Mouse (Mus musculus): ENCODE measurements at regions not wholly inside any gene's neighbourhood (a gene's known extent, or its start where the extent isn't known, plus 50 kb on each side); places are given as distances from the start of the nearest gene placed in this dataset.

DNA sequence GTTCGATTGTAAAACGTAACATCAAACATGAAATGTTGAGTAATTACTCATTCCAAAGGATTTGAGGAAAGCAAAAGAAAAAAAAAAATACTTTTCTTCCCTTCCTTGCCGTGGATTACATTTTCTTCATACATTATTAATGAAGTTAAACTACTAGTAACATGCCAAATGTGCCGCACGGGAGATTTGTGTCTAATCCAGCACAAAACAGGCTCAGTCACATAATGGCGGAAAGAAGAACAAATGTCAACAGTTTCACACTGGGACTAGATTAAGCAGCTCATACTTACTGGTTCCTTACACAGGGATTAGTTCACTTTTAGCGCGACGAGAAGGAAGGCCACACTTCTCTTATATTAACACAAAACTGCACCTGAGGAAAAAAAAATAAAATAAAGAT, 94.9 kb upstream of the Pitx2 start:
- Histone ChIP-seq H3K4me1 (ENCODE audit: control insufficient read depth, insufficient read depth, low read length) (no peaks in the 10 kb centered on the region), H3K9me3 (ENCODE audit: control insufficient read depth, low read length) (no peaks in the 10 kb centered on the region), H3K27ac (replicated peaks; ENCODE audit: low read depth, low read length) (no peak overlapping the region), H3K9ac (ENCODE audit: low read depth, low read length, severe bottlenecking) (no peak overlapping the region), H3K36me3 (ENCODE audit: control insufficient read depth, insufficient read depth, low read length) (no peaks in the 10 kb centered on the region), H3K4me3 (replicated peaks; ENCODE audit: low read length) (no peak overlapping the region), H3K4me2 (replicated peaks; ENCODE audit: low read depth, low read length, severe bottlenecking) (no peak overlapping the region), H3K27me3 (ENCODE audit: control insufficient read depth, insufficient read depth, low read length) (no peaks in the 10 kb centered on the region)
- DNase-seq (ENCODE audit: low spot score) (no peak), ATAC-seq (ENCODE audit: low FRiP score, low read depth) (no peak)
- WGBS = 78% methylated on average over 9 of the region's 9 CpGs
- no peak for TF ChIP-seq POLR2A (IDR thresholded peaks at IDR 0.05; ENCODE audit: borderline replicate concordance, extremely low read depth, insufficient read depth, insufficient read length)

DNA sequence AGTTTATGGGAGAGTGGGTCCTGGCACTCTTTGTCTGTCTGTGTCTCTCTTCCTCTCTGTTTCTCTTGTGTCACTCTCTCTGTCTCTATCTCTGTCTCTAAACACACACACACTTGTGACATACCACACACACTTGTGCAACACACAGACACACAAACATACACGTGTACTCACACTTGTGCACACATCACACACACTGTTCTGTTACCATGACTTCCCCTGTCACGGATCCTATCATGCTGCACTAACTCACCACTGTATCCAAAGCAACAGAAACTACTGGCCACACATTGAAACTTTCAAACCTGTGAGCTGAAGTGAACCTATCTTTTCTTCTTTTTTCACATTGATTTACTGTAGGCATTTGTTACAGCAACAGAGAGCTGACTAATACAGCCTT, 93.5 kb upstream of the Pitx2 start:
- no peak overlapping the region for H3K4me3 ChIP-seq (replicated peaks; ENCODE audit: low read length)
- H3K27ac ChIP-seq (replicated peaks; ENCODE audit: low read depth, low read length) = no peak overlapping the region
- H3K4me2 ChIP-seq (replicated peaks; ENCODE audit: low read depth, low read length, severe bottlenecking) = no peak overlapping the region
- H3K27me3 ChIP-seq (ENCODE audit: control insufficient read depth, insufficient read depth, low read length) = no peaks in the 10 kb centered on the region
- ATAC-seq (ENCODE audit: low FRiP score, low read depth) (no peak), DNase-seq (ENCODE audit: low spot score) (no peak)
- TF ChIP-seq POLR2A (IDR thresholded peaks at IDR 0.05; ENCODE audit: borderline replicate concordance, extremely low read depth, insufficient read depth, insufficient read length) = no peak
- H3K9me3 ChIP-seq (ENCODE audit: control insufficient read depth, low read length) = no peaks in the 10 kb centered on the region
- H3K4me1 ChIP-seq (ENCODE audit: control insufficient read depth, insufficient read depth, low read length) = no peaks in the 10 kb centered on the region
- H3K9ac ChIP-seq (ENCODE audit: low read depth, low read length, severe bottlenecking) = no peak overlapping the region
- 82% methylated on average over 2 of the region's 2 CpGs for WGBS
- no peaks in the 10 kb centered on the region for H3K36me3 ChIP-seq (ENCODE audit: control insufficient read depth, insufficient read depth, low read length)

DNA sequence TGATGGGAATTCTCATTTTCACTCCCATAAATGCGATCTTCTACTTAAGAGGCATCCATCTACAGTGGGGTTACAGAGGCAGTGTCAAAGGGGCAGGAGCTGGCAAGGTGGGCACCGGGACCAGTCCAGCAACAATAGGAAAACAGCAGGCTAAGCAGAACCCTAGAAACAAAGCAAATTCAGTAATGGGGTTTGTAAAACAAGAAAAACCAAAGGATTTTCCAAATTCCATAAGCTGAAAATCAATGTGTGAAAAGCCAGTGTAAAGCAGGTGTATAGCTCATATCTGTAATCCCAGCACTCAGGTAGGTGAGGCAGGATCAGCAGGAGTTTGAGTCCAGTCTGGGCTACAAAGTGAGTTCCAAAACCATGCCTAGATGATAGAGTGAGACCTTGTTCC, 69.2 kb upstream of the Pitx2 start:
- Histone ChIP-seq H3K4me2 (replicated peaks; ENCODE audit: low read depth, low read length, severe bottlenecking) (no peak overlapping the region), H3K4me1 (ENCODE audit: control insufficient read depth, insufficient read depth, low read length) (no peaks in the 10 kb centered on the region)
- TF ChIP-seq POLR2A (IDR thresholded peaks at IDR 0.05; ENCODE audit: borderline replicate concordance, extremely low read depth, insufficient read depth, insufficient read length) = no peak

DNA sequence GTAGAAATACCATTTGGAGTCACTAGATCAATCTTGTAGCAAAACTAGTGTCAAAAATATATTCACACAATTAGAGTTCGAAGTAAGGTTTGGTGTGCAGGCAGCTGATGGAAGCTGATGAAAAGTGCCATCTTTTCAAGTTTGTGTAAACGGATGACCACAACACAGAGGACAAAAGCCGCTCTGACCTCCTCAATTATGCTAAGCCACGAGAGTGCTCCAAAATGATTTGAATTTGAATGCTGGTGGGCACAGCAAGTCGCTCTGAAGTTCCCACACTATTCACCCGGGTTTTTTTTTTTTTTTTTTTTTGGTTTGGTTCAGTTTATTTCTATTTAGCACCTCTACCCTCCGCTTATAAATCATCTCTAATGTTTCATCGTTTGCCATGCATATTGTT, 68.5 kb upstream of the Pitx2 start:
- H3K4me3 ChIP-seq (replicated peaks; ENCODE audit: low read length) = no peak overlapping the region
- H3K27ac ChIP-seq (replicated peaks; ENCODE audit: low read depth, low read length) = no peak overlapping the region
- TF ChIP-seq POLR2A (IDR thresholded peaks at IDR 0.05; ENCODE audit: borderline replicate concordance, extremely low read depth, insufficient read depth, insufficient read length) = no peak
- H3K36me3 ChIP-seq (ENCODE audit: control insufficient read depth, insufficient read depth, low read length) = no peaks in the 10 kb centered on the region
- H3K4me1 ChIP-seq (ENCODE audit: control insufficient read depth, insufficient read depth, low read length) = no peaks in the 10 kb centered on the region
- H3K27me3 ChIP-seq (ENCODE audit: control insufficient read depth, insufficient read depth, low read length) = no peaks in the 10 kb centered on the region
- DNase-seq (ENCODE audit: low spot score) (no peak), ATAC-seq (ENCODE audit: low FRiP score, low read depth) (no peak)
- WGBS = 67% methylated on average over 8 of the region's 8 CpGs
- no peaks in the 10 kb centered on the region for H3K9me3 ChIP-seq (ENCODE audit: control insufficient read depth, low read length)
- no peak overlapping the region for H3K4me2 ChIP-seq (replicated peaks; ENCODE audit: low read depth, low read length, severe bottlenecking)
- no peak overlapping the region for H3K9ac ChIP-seq (ENCODE audit: low read depth, low read length, severe bottlenecking)

More for the DNA sequence above, 69.2 kb upstream of the Pitx2 start:
- Histone ChIP-seq H3K9ac (ENCODE audit: low read depth, low read length, severe bottlenecking) (no peak overlapping the region), H3K36me3 (ENCODE audit: control insufficient read depth, insufficient read depth, low read length) (no peaks in the 10 kb centered on the region), H3K27ac (replicated peaks; ENCODE audit: low read depth, low read length) (no peak overlapping the region), H3K9me3 (ENCODE audit: control insufficient read depth, low read length) (no peaks in the 10 kb centered on the region), H3K27me3 (ENCODE audit: control insufficient read depth, insufficient read depth, low read length) (no peaks in the 10 kb centered on the region), H3K4me3 (replicated peaks; ENCODE audit: low read length) (no peak overlapping the region)
- DNase-seq (ENCODE audit: low spot score) (no peak), ATAC-seq (ENCODE audit: low FRiP score, low read depth) (no peak)
- 92% methylated on average over 2 of the region's 2 CpGs for WGBS

DNA sequence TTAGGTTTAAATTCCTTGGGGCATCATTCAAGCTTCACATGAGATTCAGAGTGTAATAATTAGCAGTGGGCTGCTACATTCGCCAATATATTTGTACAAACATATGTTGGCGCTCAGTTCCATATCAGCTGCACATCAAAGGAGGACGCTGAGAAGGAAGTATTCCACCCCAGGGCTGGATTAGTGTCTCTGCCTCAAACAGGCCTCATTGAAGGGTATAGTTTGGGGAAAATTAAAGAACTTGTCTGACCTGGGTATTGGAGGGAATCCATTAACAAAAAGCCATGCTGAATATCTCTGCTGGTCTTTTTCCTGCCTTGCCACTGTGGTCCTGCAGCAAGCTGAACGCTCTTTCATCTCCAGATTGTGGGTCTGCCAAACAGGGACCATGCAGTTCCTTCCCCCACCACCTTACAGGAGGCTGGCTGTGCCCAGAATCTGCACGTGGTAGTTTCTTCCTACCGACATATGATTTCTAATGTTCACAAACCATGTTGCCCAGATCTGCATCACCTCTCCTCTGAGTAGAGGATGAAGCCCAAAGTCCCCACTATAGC, 67.7 kb upstream of the Pitx2 start:
- Histone ChIP-seq H3K4me1 (ENCODE audit: control insufficient read depth, insufficient read depth, low read length) (no peaks in the 10 kb centered on the region), H3K9ac (ENCODE audit: low read depth, low read length, severe bottlenecking) (no peak overlapping the region), H3K4me2 (replicated peaks; ENCODE audit: low read depth, low read length, severe bottlenecking) (no peak overlapping the region), H3K27ac (replicated peaks; ENCODE audit: low read depth, low read length) (no peak overlapping the region), H3K27me3 (ENCODE audit: control insufficient read depth, insufficient read depth, low read length) (no peaks in the 10 kb centered on the region), H3K9me3 (ENCODE audit: control insufficient read depth, low read length) (no peaks in the 10 kb centered on the region), H3K4me3 (replicated peaks; ENCODE audit: low read length) (no peak overlapping the region), H3K36me3 (ENCODE audit: control insufficient read depth, insufficient read depth, low read length) (no peaks in the 10 kb centered on the region)
- no peak for ATAC-seq (ENCODE audit: low FRiP score, low read depth)
- DNase-seq (ENCODE audit: low spot score) = no peak
- 52% methylated on average over 6 of the region's 6 CpGs for WGBS
- TF ChIP-seq POLR2A (IDR thresholded peaks at IDR 0.05; ENCODE audit: borderline replicate concordance, extremely low read depth, insufficient read depth, insufficient read length) = no peak
